Mouse (Mus musculus): Measurements from ENCODE around the gene Cxcl9.

Cxcl9 gene

GRCm38 (mm10) chr5:92336743-92337142 lies 8.9 kb upstream of the Cxcl9 start:
- no peak for DNase-seq (ENCODE audit: low spot score)

- DNase-seq (ENCODE audit: low spot score), result no peak
These were observed 4.5 kb upstream of the Cxcl9 start for GRCm38 (mm10) chr5:92332359-92332840.

GRCm38 (mm10) chr5:92331635-92332338 lies 3.9 kb upstream of the Cxcl9 start, which contains the start of gene Art3:
Gene Art3 (plus strand): TSS chr5:92331827.
- DNase-seq (ENCODE audit: low spot score), result no peak

GRCm38 (mm10) chr5:92331122-92331521 lies 3.2 kb upstream of the Cxcl9 start:
- DNase-seq (ENCODE audit: low spot score), result no peak

GRCm38 (mm10) chr5:92327367-92327766 lies 512 bp downstream of the Cxcl9 start:
- peak; percentile 35 for DNase-seq (ENCODE audit: low spot score)

- no peak for DNase-seq (ENCODE audit: low spot score)
These were observed 4.6 kb downstream of the Cxcl9 start for GRCm38 (mm10) chr5:92323264-92323663.

- no peak for DNase-seq (ENCODE audit: low spot score)
These were observed 5.3 kb downstream of the Cxcl9 start for GRCm38 (mm10) chr5:92322612-92323011.

GRCm38 (mm10) chr5:92321631-92322400 lies 6.1 kb downstream of the Cxcl9 start:
- no peak for DNase-seq (ENCODE audit: low spot score)

- DNase-seq (ENCODE audit: low spot score), result no peak
These were observed 9.3 kb downstream of the Cxcl9 start for GRCm38 (mm10) chr5:92318596-92318995.

GRCm38 (mm10) chr5:92318119-92318518 lies 9.8 kb downstream of the Cxcl9 start:
- no peak for DNase-seq (ENCODE audit: low spot score)

- no peak for DNase-seq (ENCODE audit: low spot score)
These were observed 14.1 kb downstream of the Cxcl9 start for GRCm38 (mm10) chr5:92313776-92314175.

GRCm38 (mm10) chr5:92312046-92312715 lies 15.7 kb downstream of the Cxcl9 start:
- peak; percentile 76 for DNase-seq (ENCODE audit: low spot score)

GRCm38 (mm10) chr5:92309681-92310511 lies 18.0 kb downstream of the Cxcl9 start, which contains the start of gene Sdad1:
Gene Sdad1 (minus strand): TSS chr5:92310479.
- peak; percentile 93 for DNase-seq (ENCODE audit: low spot score)

GRCm38 (mm10) chr5:92304291-92304690 lies 23.6 kb downstream of the Cxcl9 start:
- DNase-seq (ENCODE audit: low spot score), result no peak

GRCm38 (mm10) chr5:92302149-92302840 lies 25.6 kb downstream of the Cxcl9 start:
- no peak for DNase-seq (ENCODE audit: low spot score)

- DNase-seq (ENCODE audit: low spot score), result no peak
These were observed 33.4 kb downstream of the Cxcl9 start for GRCm38 (mm10) chr5:92294525-92294924.

GRCm38 (mm10) chr5:92291652-92292414 lies 36.0 kb downstream of the Cxcl9 start:
- DNase-seq (ENCODE audit: low spot score), result no peak

GRCm38 (mm10) chr5:92287840-92288239 lies 40.0 kb downstream of the Cxcl9 start:
- no peak for DNase-seq (ENCODE audit: low spot score)

GRCm38 (mm10) chr5:92283107-92283506 lies 44.8 kb downstream of the Cxcl9 start:
- DNase-seq (ENCODE audit: low spot score), result no peak

GRCm38 (mm10) chr5:92282571-92282970 lies 45.3 kb downstream of the Cxcl9 start:
- no peak for DNase-seq (ENCODE audit: low spot score)
